Mouse (Mus musculus) T-helper 2 cell (primary cell): ENCODE measurements around the gene Zfp710.

ENCODE experiments used
- in situ Hi-C: fragments of 300-600 bp; cut with MboI, MseI; formaldehyde crosslinking; loops from one replicate; pipeline ENCODE4 v1.15.1; 2025; ENCODE audit warnings: high pct_unique_total_duplicates

Zfp710 gene

GRCm38 (mm10) chr7:80024521-80025390 lies at the start of gene Zfp710:
Gene Zfp710, plus strand, starts transcription at chr7:80024814.
- in situ Hi-C loops: loop anchor here (10.0 kb wide), 1 partner anchor 1320 kb away; no protein-coding TSS in a partner anchor

- in situ Hi-C loops: no loop called here
Measured at GRCm38 (mm10) chr7:79975316-79975715, 49.3 kb upstream of the Zfp710 start.

DNA sequence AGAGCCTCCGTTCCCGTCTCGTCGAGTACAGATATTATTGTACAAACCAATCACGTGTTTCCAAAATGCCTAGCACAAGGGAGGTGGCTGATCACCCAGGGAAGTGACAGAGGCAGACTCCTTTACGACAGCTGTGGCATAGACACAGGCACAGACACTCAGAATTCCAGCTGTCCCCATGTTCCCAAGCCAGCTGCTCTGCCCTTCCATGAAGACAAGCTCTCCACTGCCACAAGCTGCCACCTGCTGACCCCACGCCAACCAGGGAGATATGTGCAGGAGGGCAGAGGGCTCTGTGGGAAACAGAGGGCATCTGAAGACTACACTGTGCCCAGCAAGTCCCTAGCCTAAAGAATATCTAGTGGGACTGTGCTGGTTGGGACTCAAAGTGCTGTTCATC lies 37.9 kb upstream of the Zfp710 start:
- in situ Hi-C loops: loop anchor here (5.0 kb wide), 1 partner anchor 81 kb away; no protein-coding TSS in a partner anchor

GRCm38 (mm10) chr7:79987745-79988144 lies 36.9 kb upstream of the Zfp710 start:
- in situ Hi-C loops: loop anchor here (5.0 kb wide), 1 partner anchor 80 kb away; no protein-coding TSS in a partner anchor

GRCm38 (mm10) chr7:79988466-79988865 lies 36.1 kb upstream of the Zfp710 start:
- in situ Hi-C loops: loop anchor here (5.0 kb wide), 1 partner anchor 79 kb away; no protein-coding TSS in a partner anchor

DNA sequence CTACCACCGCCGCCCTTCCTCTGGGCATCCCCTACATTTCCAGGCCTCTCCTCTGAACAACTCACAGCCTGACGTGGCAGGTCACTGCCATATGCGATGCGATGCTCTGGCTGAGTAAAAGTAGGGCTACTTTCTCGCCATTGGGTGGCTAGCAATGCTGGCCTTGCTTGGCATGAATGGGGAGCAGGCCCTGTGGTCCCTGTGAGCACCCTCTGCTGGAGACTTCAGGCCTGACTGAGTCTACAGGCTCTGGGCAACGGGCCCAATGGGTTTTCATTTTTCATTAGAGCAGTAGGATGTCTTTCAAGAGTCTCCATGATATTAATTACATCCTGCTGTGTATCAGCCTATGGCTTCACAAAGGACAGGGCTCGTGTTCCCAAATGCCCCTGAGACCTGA lies 30.1 kb upstream of the Zfp710 start:
- in situ Hi-C loops: no loop called here

- in situ Hi-C loops: no loop called here
Measured at GRCm38 (mm10) chr7:79997761-79998160, 26.9 kb upstream of the Zfp710 start.

- in situ Hi-C loops: no loop called here
Measured at GRCm38 (mm10) chr7:80002353-80003055, 22.1 kb upstream of the Zfp710 start.

DNA sequence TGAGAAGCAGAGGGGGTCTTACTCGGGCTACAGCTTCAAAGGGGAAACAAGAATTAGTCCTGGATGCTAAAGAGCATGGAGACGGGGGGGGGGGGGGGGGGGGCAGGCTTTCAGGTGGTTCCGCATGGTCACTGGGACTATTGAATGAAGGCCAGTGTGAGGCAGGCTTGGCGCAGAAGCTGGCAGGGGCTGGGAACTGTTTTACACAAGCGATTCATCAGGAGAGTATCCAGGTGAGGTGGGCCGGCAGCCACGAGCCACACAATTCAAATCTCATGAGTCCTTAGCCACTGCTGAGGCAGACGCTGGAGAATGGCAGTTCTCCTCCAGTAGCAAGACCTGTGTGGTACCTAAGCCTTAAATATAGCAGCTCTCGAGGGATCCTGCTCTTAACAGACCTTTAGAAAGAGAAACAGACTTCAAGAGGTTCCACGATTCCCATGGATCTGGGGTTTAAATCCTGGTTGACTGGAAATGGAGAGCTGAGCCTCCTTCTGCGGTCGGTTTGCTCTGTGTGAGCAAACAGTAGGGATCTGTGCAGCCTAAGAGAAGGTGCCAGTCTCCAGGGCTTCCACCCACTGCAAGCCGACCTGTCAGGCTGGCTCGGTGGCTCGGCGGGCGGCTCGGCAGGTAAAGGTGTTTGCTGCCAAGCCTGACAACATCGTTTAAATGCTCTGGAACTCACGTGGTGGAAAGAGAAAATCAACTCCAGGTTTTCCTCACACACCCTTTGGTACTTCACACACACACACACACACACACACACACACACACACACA lies 19.6 kb upstream of the Zfp710 start:
- in situ Hi-C loops: no loop called here

GRCm38 (mm10) chr7:80010680-80011079 lies 13.9 kb upstream of the Zfp710 start:
- in situ Hi-C loops: loop anchor here (5.0 kb wide), 1 partner anchor 72 kb away; no protein-coding TSS in a partner anchor

DNA sequence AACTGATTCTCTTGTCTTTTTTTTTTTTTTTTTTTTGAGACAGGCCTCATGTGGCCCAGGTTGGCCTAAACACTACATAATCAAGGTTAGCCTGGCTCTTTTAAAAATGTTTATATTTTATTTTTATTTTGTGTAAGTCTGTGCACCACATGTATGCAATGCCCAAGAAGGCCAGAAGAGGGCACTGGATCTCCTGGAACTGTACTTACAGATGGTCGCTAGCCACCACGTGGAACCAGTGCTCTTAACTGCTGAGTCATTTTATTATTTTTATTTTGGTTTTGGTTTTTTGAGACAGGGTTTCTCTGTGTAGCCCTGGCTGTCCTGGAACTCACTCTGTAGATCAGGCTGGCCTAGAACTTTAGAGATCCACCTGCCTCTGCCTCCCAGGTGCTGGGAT lies 13.1 kb upstream of the Zfp710 start:
- in situ Hi-C loops: loop anchor here (5.0 kb wide), 1 partner anchor 71 kb away; no protein-coding TSS in a partner anchor

DNA sequence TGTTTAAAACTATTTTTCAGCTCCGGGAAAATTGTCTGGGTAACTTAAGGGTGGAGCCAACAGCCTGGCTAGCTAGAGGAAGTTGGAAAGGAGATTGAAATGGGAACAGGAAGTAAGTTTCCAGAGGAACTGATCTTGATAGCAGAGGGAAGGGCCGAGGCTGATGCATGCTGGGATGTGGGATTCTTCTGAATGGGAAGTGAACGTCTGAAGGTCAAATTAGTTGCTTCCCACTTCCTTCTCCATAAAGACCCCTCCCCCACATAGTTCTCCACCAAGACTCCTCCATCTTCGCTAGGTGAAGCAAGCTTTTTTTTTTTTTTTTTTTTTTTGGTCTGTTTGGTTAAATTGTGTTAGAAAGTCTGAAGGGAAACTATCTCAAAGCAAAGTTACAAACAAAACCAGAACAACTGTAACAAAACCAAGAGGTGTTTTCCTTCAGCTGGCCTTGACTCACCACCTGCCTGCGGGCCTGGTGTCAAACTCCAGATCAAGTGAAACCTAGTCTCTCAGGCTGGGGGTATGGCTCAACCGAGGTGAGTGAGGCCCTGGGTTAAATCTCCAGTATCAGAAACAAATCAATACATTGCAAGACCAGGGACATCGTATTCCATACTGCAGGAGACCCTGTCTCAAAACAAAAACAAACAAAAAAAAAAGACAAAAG lies 10.6 kb upstream of the Zfp710 start:
- in situ Hi-C loops: loop anchor here (5.0 kb wide), 1 partner anchor 68 kb away; no protein-coding TSS in a partner anchor

DNA sequence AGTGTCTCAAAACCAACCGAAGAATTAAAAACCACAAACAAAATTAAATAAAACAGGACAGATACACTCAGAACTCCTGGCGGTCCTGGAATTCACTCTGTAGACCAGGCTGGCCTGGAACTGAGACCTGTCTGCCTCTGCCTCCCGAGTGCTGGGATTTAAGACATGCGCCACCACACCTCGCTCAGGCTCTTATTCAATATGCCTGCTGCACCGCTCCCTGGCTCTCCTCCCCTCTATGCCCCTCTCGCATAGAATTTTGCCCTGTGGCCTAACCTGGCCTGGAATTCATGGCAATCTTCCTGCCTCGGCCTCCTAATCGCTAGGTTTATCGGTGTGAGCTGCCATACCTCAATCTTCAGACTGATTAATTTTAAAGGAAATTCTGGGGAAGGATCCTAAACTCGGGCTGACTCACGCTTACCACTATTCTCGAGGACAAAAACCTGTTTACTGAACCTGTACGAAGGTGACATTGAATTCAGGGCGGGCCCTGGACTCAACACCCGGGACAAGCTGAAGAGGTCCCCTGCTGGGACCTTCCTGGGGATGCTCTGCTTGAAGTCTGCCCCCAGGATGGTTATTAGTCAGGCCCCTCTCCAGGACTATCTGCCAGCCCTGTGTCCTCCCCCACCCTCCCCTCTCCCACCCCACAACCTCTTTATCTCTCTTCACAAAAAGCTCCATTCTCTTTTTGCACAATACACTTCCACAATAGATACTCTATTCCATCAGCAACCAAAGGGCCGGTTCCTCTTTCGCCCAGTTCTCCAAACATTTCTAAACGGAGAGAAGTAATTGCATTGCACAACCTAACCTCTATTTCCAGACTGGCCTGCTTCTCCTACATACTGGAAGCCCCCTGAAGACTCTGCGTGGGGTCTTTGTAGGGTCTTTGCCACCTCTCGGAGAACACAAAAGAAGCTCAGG lies 9.5 kb upstream of the Zfp710 start:
- in situ Hi-C loops: loop anchor here (5.0 kb wide), 1 partner anchor 67 kb away; no protein-coding TSS in a partner anchor

DNA sequence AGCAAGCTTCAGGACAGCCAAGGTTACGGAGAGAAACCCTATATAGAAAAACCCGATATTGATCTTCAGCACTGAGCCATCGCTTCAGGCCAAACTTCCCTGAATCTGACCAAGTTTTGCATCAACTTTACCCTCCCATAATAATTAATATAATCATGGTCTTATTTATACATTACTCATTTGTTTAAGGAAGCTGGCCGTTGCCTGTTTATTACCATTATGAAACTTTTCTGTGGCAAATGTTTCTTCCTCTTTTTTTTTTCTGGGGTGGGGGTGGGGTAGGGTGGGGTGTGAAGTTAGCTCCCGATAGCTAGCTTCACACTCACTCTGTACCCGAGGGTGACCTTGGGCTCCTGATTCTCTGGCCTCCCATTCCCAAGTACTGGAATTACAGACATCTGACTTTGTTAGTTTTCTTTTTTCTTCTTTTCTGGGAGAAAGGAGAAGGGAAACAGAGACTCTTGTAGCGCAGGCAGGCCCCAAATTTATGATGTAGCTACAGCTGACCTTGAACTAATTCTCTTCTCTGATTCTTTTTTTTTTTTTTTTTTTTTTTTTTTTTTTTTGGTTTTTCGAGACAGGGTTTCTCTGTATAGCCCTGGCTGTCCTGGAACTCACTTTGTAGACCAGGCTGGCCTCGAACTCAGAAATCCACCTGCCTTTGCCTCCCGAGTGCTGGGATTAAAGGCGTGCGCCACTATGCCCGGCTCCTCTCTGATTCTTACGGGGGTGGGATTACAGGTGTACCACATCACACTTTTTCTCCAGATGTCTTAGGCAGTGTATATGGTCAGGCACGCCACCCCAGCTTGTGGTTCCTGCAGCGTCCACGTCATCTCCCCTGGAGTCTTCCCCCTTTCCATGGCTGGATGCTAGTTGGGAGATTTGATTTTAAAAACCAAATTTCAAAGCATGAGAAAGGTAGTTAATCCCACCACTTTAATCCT lies 5.8 kb upstream of the Zfp710 start:
- in situ Hi-C loops: no loop called here

- in situ Hi-C loops: loop anchor here (10.0 kb wide), 1 partner anchor 1319 kb away; no protein-coding TSS in a partner anchor
Measured at GRCm38 (mm10) chr7:80023621-80024435, 786 bp upstream of the Zfp710 start.

DNA sequence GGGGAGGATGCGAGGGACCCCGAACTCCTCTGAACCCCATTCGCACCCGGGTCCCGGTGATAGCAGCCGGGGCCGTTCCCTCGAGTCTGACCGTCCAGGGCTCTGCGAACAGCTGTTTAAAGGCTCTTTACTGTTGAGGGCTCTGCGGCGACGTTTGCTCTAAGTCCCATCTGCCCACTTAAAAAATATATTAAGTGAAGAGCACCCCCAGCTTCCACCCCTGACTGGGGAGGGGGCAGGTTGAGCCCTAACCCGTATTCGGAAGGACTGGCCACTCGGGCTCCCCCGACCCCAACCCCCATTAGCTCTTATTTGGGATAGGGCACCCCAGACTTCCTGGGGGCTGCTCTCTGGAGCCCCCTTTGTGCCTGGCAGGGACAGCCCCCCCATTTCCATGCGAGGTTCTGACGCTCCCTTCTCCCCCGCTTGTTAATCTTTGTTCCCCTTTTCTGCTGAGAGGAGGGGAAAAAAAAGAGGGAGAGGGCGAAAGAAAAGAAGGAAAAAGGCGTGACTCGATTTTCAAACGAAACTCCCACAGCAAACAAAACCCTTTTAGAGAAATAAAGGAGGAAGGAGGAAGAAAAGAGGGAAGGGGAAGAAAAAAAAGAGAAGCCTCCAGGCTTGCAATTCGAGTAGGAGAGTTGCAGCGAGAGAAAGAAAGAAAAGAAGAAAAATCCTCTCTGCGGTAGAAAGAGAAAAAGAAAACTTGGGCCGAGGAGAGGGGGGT lies 940 bp downstream of the Zfp710 start:
- in situ Hi-C loops: loop anchor here (10.0 kb wide), 1 partner anchor 1321 kb away; no protein-coding TSS in a partner anchor
